Mouse (Mus musculus): Measurements from ENCODE around the gene Frmd4b. TPM values are rescaled to one million over a fixed set of nuclear protein-coding genes. Genes with fewer than 3 reads are reported as not detected.

Frmd4b gene
- total RNA-seq, 1 experiment: 2.1 TPM

- no peak for TF ChIP-seq ZC3H11A (IDR thresholded peaks at IDR 0.05; ENCODE audit: borderline replicate concordance, low read depth, low read length)
- TF ChIP-seq MAFK (IDR thresholded peaks at IDR 0.05; ENCODE audit: insufficient read depth, low read depth, low read length): no peak
- TF ChIP-seq CHD2 (IDR thresholded peaks at IDR 0.05; ENCODE audit: low read depth, low read length): no peak
- TF ChIP-seq ZNF384 (IDR thresholded peaks at IDR 0.05; ENCODE audit: low read depth, low read length): no peak
- TF ChIP-seq HCFC1 (IDR thresholded peaks at IDR 0.05; ENCODE audit: borderline replicate concordance, insufficient read depth, low read length): no peak
- no peaks in the 10 kb centered on the region for H3K9me3 ChIP-seq (ENCODE audit: control insufficient read depth, insufficient read depth, low read depth, low read length)
- H3K27ac ChIP-seq (ENCODE audit: insufficient read depth, low read depth, low read length, poor library complexity, severe bottlenecking): no peak overlapping the region
- in situ Hi-C loops (cut with MboI; ENCODE audit: low sequenced_read_pairs in 2 of 2, unreplicated experiment in 2 of 2): no loop called here
- H3K4me1 ChIP-seq (ENCODE audit: control insufficient read depth in 2 of 2, insufficient read depth in 2 of 2, low read length in 2 of 2, poor library complexity in 1 of 2): peaks cover 0 to 4% of the 10 kb centered on the region in 2 experiments; a peak in 1 of 4 replicates
- H3K36me3 ChIP-seq (ENCODE audit: control insufficient read depth, insufficient read depth, low read length, poor library complexity, severe bottlenecking): no peaks in the 10 kb centered on the region
- no peak for DNase-seq (ENCODE audit: low read depth, low spot score)
- no peak overlapping the region for H3K4me3 ChIP-seq (ENCODE audit: insufficient read depth in 1 of 2, low read depth in 1 of 2, low read length in 2 of 2, poor library complexity in 1 of 2, severe bottlenecking in 1 of 2)
- H3K9ac ChIP-seq (ENCODE audit: insufficient read depth, low read depth, low read length, poor library complexity, severe bottlenecking): no peak overlapping the region
Observed at GRCm38 (mm10) chr6:97610051-97610450, 7.3 kb downstream of the Frmd4b start.

- Histone ChIP-seq H3K36me3 (ENCODE audit: control insufficient read depth, insufficient read depth, low read length, poor library complexity, severe bottlenecking) (no peaks in the 10 kb centered on the region), H3K4me3 (ENCODE audit: insufficient read depth in 1 of 2, low read depth in 1 of 2, low read length in 2 of 2, poor library complexity in 1 of 2, severe bottlenecking in 1 of 2) (no peak overlapping the region), H3K9ac (ENCODE audit: insufficient read depth, low read depth, low read length, poor library complexity, severe bottlenecking) (no peak overlapping the region), H3K4me1 (ENCODE audit: control insufficient read depth in 2 of 2, insufficient read depth in 2 of 2, low read length in 2 of 2, poor library complexity in 1 of 2) (peaks cover 0 to 4% of the 10 kb centered on the region in 2 experiments; a peak in 1 of 4 replicates), H3K27ac (ENCODE audit: insufficient read depth, low read depth, low read length, poor library complexity, severe bottlenecking) (no peak overlapping the region), H3K9me3 (ENCODE audit: control insufficient read depth, insufficient read depth, low read depth, low read length) (no peaks in the 10 kb centered on the region)
- in situ Hi-C loops (cut with MboI; ENCODE audit: low sequenced_read_pairs in 2 of 2, unreplicated experiment in 2 of 2): no loop called here
- no peak for DNase-seq (ENCODE audit: low read depth, low spot score)
- TF ChIP-seq HCFC1 (IDR thresholded peaks at IDR 0.05; ENCODE audit: borderline replicate concordance, insufficient read depth, low read length) (no peak), ZNF384 (IDR thresholded peaks at IDR 0.05; ENCODE audit: low read depth, low read length) (no peak), CHD2 (IDR thresholded peaks at IDR 0.05; ENCODE audit: low read depth, low read length) (no peak), ZC3H11A (IDR thresholded peaks at IDR 0.05; ENCODE audit: borderline replicate concordance, low read depth, low read length) (no peak), MAFK (IDR thresholded peaks at IDR 0.05; ENCODE audit: insufficient read depth, low read depth, low read length) (no peak)
Observed at GRCm38 (mm10) chr6:97607646-97608045, 9.7 kb downstream of the Frmd4b start.

GRCm38 (mm10) chr6:97595218-97595617 is 22.1 kb downstream of the Frmd4b start:
- Histone ChIP-seq H3K36me3 (ENCODE audit: control insufficient read depth, insufficient read depth, low read length, poor library complexity, severe bottlenecking) (no peaks in the 10 kb centered on the region), H3K9ac (ENCODE audit: insufficient read depth, low read depth, low read length, poor library complexity, severe bottlenecking) (no peak overlapping the region), H3K27ac (ENCODE audit: insufficient read depth, low read depth, low read length, poor library complexity, severe bottlenecking) (no peak overlapping the region), H3K4me3 (ENCODE audit: insufficient read depth in 1 of 2, low read depth in 1 of 2, low read length in 2 of 2, poor library complexity in 1 of 2, severe bottlenecking in 1 of 2) (no peak overlapping the region), H3K9me3 (ENCODE audit: control insufficient read depth, insufficient read depth, low read depth, low read length) (no peaks in the 10 kb centered on the region), H3K4me1 (ENCODE audit: control insufficient read depth in 2 of 2, insufficient read depth in 2 of 2, low read length in 2 of 2, poor library complexity in 1 of 2) (no peaks in the 10 kb centered on the region)
- no peak for TF ChIP-seq ZC3H11A (IDR thresholded peaks at IDR 0.05; ENCODE audit: borderline replicate concordance, low read depth, low read length)
- no peak for TF ChIP-seq MAFK (IDR thresholded peaks at IDR 0.05; ENCODE audit: insufficient read depth, low read depth, low read length)
- TF ChIP-seq HCFC1 (IDR thresholded peaks at IDR 0.05; ENCODE audit: borderline replicate concordance, insufficient read depth, low read length): no peak
- TF ChIP-seq CHD2 (IDR thresholded peaks at IDR 0.05; ENCODE audit: low read depth, low read length): no peak
- no peak for TF ChIP-seq ZNF384 (IDR thresholded peaks at IDR 0.05; ENCODE audit: low read depth, low read length)
- DNase-seq (ENCODE audit: low read depth, low spot score): no peak
- in situ Hi-C loops (cut with MboI; ENCODE audit: low sequenced_read_pairs in 2 of 2, unreplicated experiment in 2 of 2): no loop called here

GRCm38 (mm10) chr6:97594589-97594988 is 22.8 kb downstream of the Frmd4b start:
- Histone ChIP-seq H3K36me3 (ENCODE audit: control insufficient read depth, insufficient read depth, low read length, poor library complexity, severe bottlenecking) (no peaks in the 10 kb centered on the region), H3K9me3 (ENCODE audit: control insufficient read depth, insufficient read depth, low read depth, low read length) (no peaks in the 10 kb centered on the region), H3K4me3 (ENCODE audit: insufficient read depth in 1 of 2, low read depth in 1 of 2, low read length in 2 of 2, poor library complexity in 1 of 2, severe bottlenecking in 1 of 2) (no peak overlapping the region), H3K27ac (ENCODE audit: insufficient read depth, low read depth, low read length, poor library complexity, severe bottlenecking) (no peak overlapping the region), H3K4me1 (ENCODE audit: control insufficient read depth in 2 of 2, insufficient read depth in 2 of 2, low read length in 2 of 2, poor library complexity in 1 of 2) (peaks cover 0 to 3% of the 10 kb centered on the region in 2 experiments; a peak in 1 of 4 replicates), H3K9ac (ENCODE audit: insufficient read depth, low read depth, low read length, poor library complexity, severe bottlenecking) (no peak overlapping the region)
- TF ChIP-seq ZC3H11A (IDR thresholded peaks at IDR 0.05; ENCODE audit: borderline replicate concordance, low read depth, low read length) (no peak), CHD2 (IDR thresholded peaks at IDR 0.05; ENCODE audit: low read depth, low read length) (no peak), MAFK (IDR thresholded peaks at IDR 0.05; ENCODE audit: insufficient read depth, low read depth, low read length) (no peak), ZNF384 (IDR thresholded peaks at IDR 0.05; ENCODE audit: low read depth, low read length) (no peak), HCFC1 (IDR thresholded peaks at IDR 0.05; ENCODE audit: borderline replicate concordance, insufficient read depth, low read length) (no peak)
- in situ Hi-C loops (cut with MboI; ENCODE audit: low sequenced_read_pairs in 2 of 2, unreplicated experiment in 2 of 2): no loop called here
- DNase-seq (ENCODE audit: low read depth, low spot score): no peak

- DNase-seq (ENCODE audit: low read depth, low spot score): no peak
- TF ChIP-seq MAFK (IDR thresholded peaks at IDR 0.05; ENCODE audit: insufficient read depth, low read depth, low read length): no peak
- H3K4me3 ChIP-seq (ENCODE audit: insufficient read depth in 1 of 2, low read depth in 1 of 2, low read length in 2 of 2, poor library complexity in 1 of 2, severe bottlenecking in 1 of 2): no peak overlapping the region
Observed at GRCm38 (mm10) chr6:97590230-97590629, 27.1 kb downstream of the Frmd4b start.

More at GRCm38 (mm10) chr6:97590230-97590629, 27.1 kb downstream of the Frmd4b start:
- in situ Hi-C loops (cut with MboI; ENCODE audit: low sequenced_read_pairs in 2 of 2, unreplicated experiment in 2 of 2): no loop called here
- no peaks in the 10 kb centered on the region for H3K9me3 ChIP-seq (ENCODE audit: control insufficient read depth, insufficient read depth, low read depth, low read length)
- H3K36me3 ChIP-seq (ENCODE audit: control insufficient read depth, insufficient read depth, low read length, poor library complexity, severe bottlenecking): no peaks in the 10 kb centered on the region
- H3K9ac ChIP-seq (ENCODE audit: insufficient read depth, low read depth, low read length, poor library complexity, severe bottlenecking): no peak overlapping the region
- H3K4me1 ChIP-seq (ENCODE audit: control insufficient read depth in 2 of 2, insufficient read depth in 2 of 2, low read length in 2 of 2, poor library complexity in 1 of 2): peaks cover 2 to 10% of the 10 kb centered on the region in 2 experiments; a peak in 3 of 4 replicates
- H3K27ac ChIP-seq (ENCODE audit: insufficient read depth, low read depth, low read length, poor library complexity, severe bottlenecking): no peak overlapping the region
